Mouse (Mus musculus) myocyte (in vitro differentiated cells): ENCODE data around the gene Zfp428.

ENCODE experiments used
- CEBPB ChIP-seq: IDR thresholded peaks from 2 replicates; pipeline ENCODE4 v1.6.1; 2011; ENCODE audit warnings: mild to moderate bottlenecking, moderate library complexity; ENCODE audit not compliant: poor library complexity, insufficient read depth, severe bottlenecking
- MYOD1 ChIP-seq, 3 experiments: IDR thresholded peaks; one replicate each; pipeline ENCODE4 v1.6.1; 2011; ENCODE audit warnings: control low read depth in 2 of 3, low read depth in 2 of 3, mild to moderate bottlenecking in 2 of 3, moderate library complexity in 1 of 3; ENCODE audit not compliant: insufficient read length in 2 of 3, control insufficient read depth in 1 of 3
- MYOG ChIP-seq, 3 experiments: IDR thresholded peaks; one replicate each; pipeline ENCODE4 v1.6.1; 2011; ENCODE audit warnings: control low read depth in 2 of 3, low read depth in 2 of 3, mild to moderate bottlenecking in 2 of 3; ENCODE audit not compliant: insufficient read length in 2 of 3, control insufficient read depth in 1 of 3, insufficient read depth in 1 of 3
- POLR2A ChIP-seq: IDR thresholded peaks from one replicate; pipeline ENCODE4 v1.6.1; 2011; ENCODE audit warnings: low read depth, mild to moderate bottlenecking, control low read depth, moderate library complexity; ENCODE audit not compliant: insufficient read length
- TCF12 ChIP-seq: IDR thresholded peaks from one replicate; pipeline ENCODE4 v1.6.1; 2011; ENCODE audit warnings: mild to moderate bottlenecking, control low read depth; ENCODE audit not compliant: poor library complexity, insufficient read depth, severe bottlenecking

DNA sequence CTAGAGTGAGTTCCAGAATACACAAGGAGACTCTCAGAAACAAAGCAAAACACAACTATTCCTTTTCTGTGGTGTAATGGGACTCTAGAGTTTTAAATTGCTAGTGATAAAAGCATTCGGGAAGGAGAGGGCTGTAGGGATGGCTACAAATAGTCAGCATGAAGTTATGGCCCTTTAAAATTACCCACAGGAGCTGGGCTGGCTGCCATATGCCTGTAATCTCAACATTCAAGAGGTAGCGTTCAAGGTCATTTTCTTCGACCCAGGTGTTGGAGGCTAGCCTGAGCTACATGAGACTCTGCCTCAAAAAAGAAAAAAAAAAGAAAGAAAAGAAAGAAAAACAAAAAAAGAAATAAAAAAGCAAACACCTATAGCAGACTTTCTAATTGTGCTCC, 744 bp upstream of the Zfp428 start:
- TF ChIP-seq TCF12 (no peak), POLR2A (no peak), CEBPB (no peak), MYOG (IDR thresholded peaks at IDR 0.05; ENCODE audit: control insufficient read depth in 1 of 3, insufficient read depth in 1 of 3, insufficient read length in 2 of 3, low read depth in 2 of 3) (no peak), MYOD1 (IDR thresholded peaks at IDR 0.05; ENCODE audit: control insufficient read depth in 1 of 3, insufficient read length in 2 of 3, low read depth in 2 of 3) (no peak)
